Comparison of ENCODE assay signal across 19 mouse cellular contexts in the genomic region with DNA sequence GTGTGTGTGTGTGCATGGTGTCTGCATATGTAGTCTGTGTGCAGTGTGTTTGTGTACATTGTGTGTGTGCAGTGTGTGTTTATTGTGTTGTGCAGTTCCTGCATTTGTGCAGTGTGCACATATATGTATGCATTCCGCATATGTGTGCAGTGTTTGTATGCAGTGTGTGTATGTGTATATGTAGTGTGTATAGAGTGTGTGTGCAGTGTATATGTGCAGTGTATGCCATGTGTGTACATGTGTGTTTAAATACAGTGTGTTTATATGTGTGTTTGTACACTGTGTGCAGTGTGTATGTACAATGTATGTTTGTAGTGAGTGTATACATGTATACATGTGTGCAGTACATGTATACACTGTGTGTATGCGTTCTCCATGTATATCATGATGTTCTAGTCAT.
A peak's percentile ranks its signal among the peaks of the same experiment; 100 is the strongest.
DNase-seq lines count a peak whose midpoint lies in the region; ATAC-seq lines count a peak whose summit lies in the region.
"Had no signal": no experiment of that assay in that cellular context is flagged by ENCODE, and none has a peak within 500 bp of the region (broad histone marks: within the 10 kb centered on the region; RNA-seq: fewer than 3 reads in every experiment).

No protein-coding gene starts in this region.

- H3K9me3 ChIP-seq in hindbrain, embryonic 14.5 days (ENCODE audit: control insufficient read depth, low read length) = no peaks in the 10 kb centered on the region
- no peaks in the 10 kb centered on the region for H3K9me3 ChIP-seq in hindbrain, embryonic 10.5 days
- no peaks in the 10 kb centered on the region for H3K9me3 ChIP-seq in liver, embryonic 16.5 days (replicated peaks; ENCODE audit: control insufficient read depth, low read length)
- no peaks in the 10 kb centered on the region for H3K9me3 ChIP-seq in liver, embryonic 11.5 days (ENCODE audit: control insufficient read depth, low read length)
- no peaks in the 10 kb centered on the region for H3K9me3 ChIP-seq in embryonic facial prominence, embryonic 13.5 days
- H3K9me3 ChIP-seq: forebrain, embryonic 15.5 days; hindbrain, embryonic 15.5 days had no signal

- H3K27ac ChIP-seq in hindbrain, embryonic 14.5 days = no peak overlapping the region
- H3K27ac ChIP-seq in hindbrain, embryonic 10.5 days = no peak overlapping the region
- H3K27ac ChIP-seq in liver, embryonic 16.5 days (ENCODE audit: low read length) = no peak overlapping the region
- H3K27ac ChIP-seq in liver, embryonic 11.5 days (ENCODE audit: low read depth, low read length) = no peak overlapping the region
- H3K27ac ChIP-seq in embryonic facial prominence, embryonic 13.5 days = no peak overlapping the region
- H3K27ac ChIP-seq: forebrain, embryonic 15.5 days; hindbrain, embryonic 15.5 days had no signal

- ATAC-seq in hindbrain, embryonic 14.5 days (ENCODE audit: low FRiP score) = peak; percentile 59; the same call in 1 of the 2 replicates
- peak; percentile 30 for ATAC-seq in liver, embryonic 16.5 days (ENCODE audit: low read depth)
- ATAC-seq in liver, embryonic 11.5 days (replicated peaks; ENCODE audit: low FRiP score) = no peak
- ATAC-seq in embryonic facial prominence, embryonic 13.5 days (ENCODE audit: insufficient number of reproducible peaks, insufficient read depth, low FRiP score, low TSS enrichment, low read depth) = peak; percentile 37; the same call in 1 of the 2 replicates
- ATAC-seq in megakaryocyte-erythroid progenitor cell, adult 5-6 weeks (replicated peaks; ENCODE audit: low FRiP score, low TSS enrichment, poor library complexity, severe bottlenecking) = 0 out of 2 replicates have a peak, but pooled peaks have one; percentile 30
- ATAC-seq: activated CD4-positive, CD25-positive, alpha-beta regulatory T cell, adult 4 months; forebrain, embryonic 15.5 days; Patski had no signal

- 93% methylated on average over 2 of the region's 2 CpGs for WGBS in hindbrain, embryonic 14.5 days
- 81% methylated on average over 2 of the region's 2 CpGs for WGBS in hindbrain, embryonic 10.5 days
- 81% methylated on average over 2 of the region's 2 CpGs for WGBS in liver, embryonic 16.5 days (ENCODE audit: insufficient replicate concordance)
- 95% methylated on average over 2 of the region's 2 CpGs for WGBS in liver, embryonic 11.5 days
- 92% methylated on average over 2 of the region's 2 CpGs for WGBS in embryonic facial prominence, embryonic 13.5 days

- H3K4me3 ChIP-seq in hindbrain, embryonic 14.5 days (replicated peaks; ENCODE audit: low read length) = no peak overlapping the region
- no peak overlapping the region for H3K4me3 ChIP-seq in hindbrain, embryonic 10.5 days
- H3K4me3 ChIP-seq in liver, embryonic 16.5 days (ENCODE audit: low read depth, low read length) = no peak overlapping the region
- H3K4me3 ChIP-seq in liver, embryonic 11.5 days (ENCODE audit: low read depth, low read length) = no peak overlapping the region
- H3K4me3 ChIP-seq in embryonic facial prominence, embryonic 13.5 days = no peak overlapping the region
- H3K4me3 ChIP-seq: forebrain, embryonic 15.5 days; hindbrain, embryonic 15.5 days had no signal

- no peaks in the 10 kb centered on the region for H3K4me1 ChIP-seq in hindbrain, embryonic 14.5 days (replicated peaks; ENCODE audit: control insufficient read depth, insufficient read depth, low read length)
- H3K4me1 ChIP-seq in hindbrain, embryonic 10.5 days (replicated peaks) = no peaks in the 10 kb centered on the region
- no peaks in the 10 kb centered on the region for H3K4me1 ChIP-seq in liver, embryonic 16.5 days (ENCODE audit: control insufficient read depth, low read depth, low read length)
- no peaks in the 10 kb centered on the region for H3K4me1 ChIP-seq in liver, embryonic 11.5 days (replicated peaks; ENCODE audit: control insufficient read depth, insufficient read depth, low read length)
- no peaks in the 10 kb centered on the region for H3K4me1 ChIP-seq in embryonic facial prominence, embryonic 13.5 days
- H3K4me1 ChIP-seq: forebrain, embryonic 15.5 days; hindbrain, embryonic 15.5 days had no signal

- H3K4me2 ChIP-seq in hindbrain, embryonic 14.5 days (replicated peaks) = no peak overlapping the region
- H3K4me2 ChIP-seq in liver, embryonic 16.5 days (ENCODE audit: low read depth, low read length) = no peak overlapping the region
- H3K4me2 ChIP-seq in liver, embryonic 11.5 days = no peak overlapping the region
- no peak overlapping the region for H3K4me2 ChIP-seq in embryonic facial prominence, embryonic 13.5 days
- H3K4me2 ChIP-seq: forebrain, embryonic 15.5 days; hindbrain, embryonic 15.5 days had no signal

- H3K27me3 ChIP-seq in hindbrain, embryonic 14.5 days (ENCODE audit: control insufficient read depth, insufficient read depth, low read length) = no peaks in the 10 kb centered on the region
- no peaks in the 10 kb centered on the region for H3K27me3 ChIP-seq in hindbrain, embryonic 10.5 days (ENCODE audit: insufficient read depth, poor library complexity, severe bottlenecking)
- no peaks in the 10 kb centered on the region for H3K27me3 ChIP-seq in liver, embryonic 16.5 days (ENCODE audit: control insufficient read depth, insufficient read depth, low read depth, low read length)
- no peaks in the 10 kb centered on the region for H3K27me3 ChIP-seq in liver, embryonic 11.5 days (replicated peaks; ENCODE audit: control insufficient read depth, insufficient read depth, low read length)
- no peaks in the 10 kb centered on the region for H3K27me3 ChIP-seq in embryonic facial prominence, embryonic 13.5 days
- H3K27me3 ChIP-seq: CH12.LX; forebrain, embryonic 15.5 days; hindbrain, embryonic 15.5 days; Patski had no signal

- no peaks in the 10 kb centered on the region for H3K36me3 ChIP-seq in hindbrain, embryonic 14.5 days (replicated peaks; ENCODE audit: control insufficient read depth, insufficient read depth)
- no peaks in the 10 kb centered on the region for H3K36me3 ChIP-seq in hindbrain, embryonic 10.5 days
- no peaks in the 10 kb centered on the region for H3K36me3 ChIP-seq in liver, embryonic 16.5 days (ENCODE audit: control insufficient read depth, insufficient read depth)
- H3K36me3 ChIP-seq in liver, embryonic 11.5 days (ENCODE audit: control insufficient read depth, insufficient read depth, low read length) = no peaks in the 10 kb centered on the region
- no peaks in the 10 kb centered on the region for H3K36me3 ChIP-seq in embryonic facial prominence, embryonic 13.5 days
- H3K36me3 ChIP-seq: forebrain, embryonic 15.5 days; hindbrain, embryonic 15.5 days had no signal

- H3K9ac ChIP-seq in hindbrain, embryonic 14.5 days = no peak overlapping the region
- no peak overlapping the region for H3K9ac ChIP-seq in liver, embryonic 16.5 days (ENCODE audit: low read depth, low read length)
- no peak overlapping the region for H3K9ac ChIP-seq in liver, embryonic 11.5 days (ENCODE audit: low read depth, low read length)
- no peak overlapping the region for H3K9ac ChIP-seq in embryonic facial prominence, embryonic 13.5 days
- H3K9ac ChIP-seq: forebrain, embryonic 15.5 days; hindbrain, embryonic 15.5 days had no signal

- no peak for DNase-seq in hindbrain, embryonic 14.5 days (ENCODE audit: low spot score)
- no peak for DNase-seq in hindbrain, embryonic 10.5 days (ENCODE audit: low spot score)
- no peak for DNase-seq in liver, embryonic 11.5 days (ENCODE audit: low spot score)
- DNase-seq: adrenal gland, postnatal 14 days; cerebellum, adult 11-12 months; cerebellum, adult 9-11 months; cerebellum, postnatal 36 days; gastrocnemius, postnatal 36 days; heart, adult 11 months; heart, postnatal 10 days; heart, postnatal 4 days had no signal
